Comparison of ENCODE assay signal across 8 mouse cellular contexts in genomic region chr7:109170441-109170820, GRCm38 (mm10). TPM values are rescaled to one million over a fixed set of nuclear protein-coding genes. Genes with fewer than 3 reads are reported as not detected.
DNase-seq lines count a peak whose midpoint lies in the region; ATAC-seq lines count a peak whose summit lies in the region.

No protein-coding gene starts in this region.

- peak overlapping the region; percentile 60 for H3K4me3 ChIP-seq in embryonic facial prominence, embryonic 11.5 days (ENCODE audit: low read depth, low read length)
- H3K4me3 ChIP-seq in midbrain, embryonic 11.5 days (ENCODE audit: low read depth, low read length): peak overlapping the region; percentile 72

- no peaks in the 10 kb centered on the region for H3K9me3 ChIP-seq in embryonic facial prominence, embryonic 11.5 days (replicated peaks; ENCODE audit: control insufficient read depth, low read length)
- H3K9me3 ChIP-seq in midbrain, embryonic 11.5 days (ENCODE audit: control insufficient read depth, low read length): no peaks in the 10 kb centered on the region

- ATAC-seq in embryonic facial prominence, embryonic 11.5 days (replicated peaks; ENCODE audit: insufficient number of reproducible peaks, low FRiP score, low TSS enrichment, low read depth): 0 out of 2 replicates have a peak, but pooled peaks have one; percentile 14
- ATAC-seq in midbrain, embryonic 11.5 days (ENCODE audit: low FRiP score): peak; percentile 62
- ATAC-seq in activated CD4-positive, CD25-positive, alpha-beta regulatory T cell, adult 4 months: no peak

- peak overlapping the region; percentile 99 for H3K4me2 ChIP-seq in embryonic facial prominence, embryonic 11.5 days (ENCODE audit: low read depth, low read length)
- H3K4me2 ChIP-seq in midbrain, embryonic 11.5 days: peak overlapping the region; percentile 97

- H3K4me1 ChIP-seq in embryonic facial prominence, embryonic 11.5 days (ENCODE audit: control insufficient read depth, insufficient read depth, low read length): no peaks in the 10 kb centered on the region
- peaks cover 52% of the 10 kb centered on the region for H3K4me1 ChIP-seq in midbrain, embryonic 11.5 days (ENCODE audit: control insufficient read depth, insufficient read depth, low read length)

- H3K9ac ChIP-seq in embryonic facial prominence, embryonic 11.5 days (replicated peaks; ENCODE audit: low read length): no peak overlapping the region
- H3K9ac ChIP-seq in midbrain, embryonic 11.5 days (ENCODE audit: low read length): peak overlapping the region; percentile 90

- 0% methylated on average over 17 of the region's 17 CpGs for WGBS in embryonic facial prominence, embryonic 11.5 days
- under 1% methylated on average over 17 of the region's 17 CpGs for WGBS in midbrain, embryonic 11.5 days

- H3K36me3 ChIP-seq in embryonic facial prominence, embryonic 11.5 days (replicated peaks; ENCODE audit: control insufficient read depth, insufficient read depth, low read depth, low read length): no peaks in the 10 kb centered on the region
- no peaks in the 10 kb centered on the region for H3K36me3 ChIP-seq in midbrain, embryonic 11.5 days (ENCODE audit: control insufficient read depth, insufficient read depth, low read length)

- no peak overlapping the region for H3K27ac ChIP-seq in embryonic facial prominence, embryonic 11.5 days (replicated peaks; ENCODE audit: low read depth, low read length)
- peak overlapping the region; percentile 84 for H3K27ac ChIP-seq in midbrain, embryonic 11.5 days (ENCODE audit: low read depth, low read length)

- intact Hi-C loops in left cerebral cortex, postnatal 4 days (cut with DNase I): no loop called here

- peaks cover 8% of the 10 kb centered on the region for H3K27me3 ChIP-seq in embryonic facial prominence, embryonic 11.5 days (ENCODE audit: control insufficient read depth, insufficient read depth, low read length)
- peaks cover 5% of the 10 kb centered on the region for H3K27me3 ChIP-seq in midbrain, embryonic 11.5 days (ENCODE audit: control insufficient read depth, insufficient read depth, low read length)

- DNase-seq in adrenal gland, postnatal 4 days (ENCODE audit: low spot score in 2 of 2): peak; percentile 72 to 77
- peak; percentile 92 for DNase-seq in embryonic facial prominence, embryonic 11.5 days (ENCODE audit: low spot score)
- DNase-seq in heart, adult 11 months: peak; percentile 96
- peak; percentile 54 for DNase-seq in kidney, adult 11 months
- peak; percentile 94 for DNase-seq in left cerebral cortex, postnatal 4 days
- DNase-seq in midbrain, embryonic 11.5 days (ENCODE audit: low spot score, missing footprints): peak; percentile 100
- peak; percentile 22 for DNase-seq in spleen, adult 12 weeks (ENCODE audit: low spot score)

RNA-seq across cellular contexts. Expression of gene Lmo1, which starts 4.6 kb away (rescaled TPM):
- 10 to 100 TPM; 10.0 to 11.1 TPM for total RNA-seq in adrenal gland, postnatal 4 days (2021)
- polyA plus RNA-seq in embryonic facial prominence, embryonic 11.5 days (2014; fragmentation: Nextera tagmentation; extraction: Ambion mirVana): 20.6 and 33.4 TPM in 2 replicates
- 10 to 100 TPM; 46.0 to 48.5 TPM for total RNA-seq in left cerebral cortex, postnatal 4 days (2021)
- 117 and 124 TPM in 2 replicates for polyA plus RNA-seq in midbrain, embryonic 11.5 days (2014; fragmentation: Nextera tagmentation; extraction: Ambion mirVana)
- not detected for polyA plus RNA-seq in activated CD4-positive, CD25-positive, alpha-beta regulatory T cell, adult 4 months (2017; shearing (Covaris generic))

Comparison
In these comparisons a context has a peak if more than half of its experiments do, and no peak if none do; other contexts are left out.
1. DNase-seq: peak in every context shown above with its lines; median percentile 100 in midbrain, embryonic 11.5 days; 96 in heart, adult 11 months; 94 in left cerebral cortex, postnatal 4 days; 92 in embryonic facial prominence, embryonic 11.5 days; 74 in adrenal gland, postnatal 4 days; 54 in kidney, adult 11 months; 22 in spleen, adult 12 weeks.
2. RNA of gene Lmo1, which starts 4.6 kb away (polyA plus RNA-seq): 117 to 124 TPM in midbrain, embryonic 11.5 days and 20.6 to 33.4 TPM in embryonic facial prominence, embryonic 11.5 days; not detected in activated CD4-positive, CD25-positive, alpha-beta regulatory T cell, adult 4 months; every median in the first group is over 10 times any median in the second.